Mouse (Mus musculus) CH12.LX (cell line): ENCODE data around the gene Zfp148. TPM values are rescaled to one million over a fixed set of nuclear protein-coding genes. Genes with fewer than 3 reads are reported as not detected.

Experiments
- DNase-seq: peaks from one replicate; pipeline ENCODE4 v3.0.0-alpha.2; 2013; ENCODE audit errors: extremely low read depth
- H3K27ac ChIP-seq: 2 replicates; pipeline ENCODE4 v1.5.1; 2012; ENCODE audit warnings: low read depth, mild to moderate bottlenecking, control low read depth, moderate library complexity; ENCODE audit not compliant: insufficient read depth
- H3K27me3 ChIP-seq: replicated peaks from 2 replicates; pipeline ENCODE3; 2012; ENCODE audit warnings: inconsistent platforms
- H3K36me3 ChIP-seq, 2 experiments: replicated peaks in 1 of 2; 2 replicates each; pipeline versions ENCODE3 to v1.6.1; 2012; ENCODE audit warnings: inconsistent platforms in 1 of 2, low read length in 1 of 2, mild to moderate bottlenecking in 1 of 2, mixed read lengths in 1 of 2, moderate library complexity in 1 of 2; ENCODE audit not compliant: control insufficient read depth in 1 of 2, insufficient read depth in 1 of 2
- H3K4me1 ChIP-seq, 2 experiments: 2 replicates each; pipeline ENCODE4 v1.6.1; 2012; ENCODE audit warnings: inconsistent platforms in 1 of 2, moderate library complexity in 1 of 2; ENCODE audit not compliant: insufficient read depth in 2 of 2, control insufficient read depth in 1 of 2
- H3K4me2 ChIP-seq: 2 replicates; pipeline ENCODE4 v1.6.1; 2012; ENCODE audit warnings: low read depth, mild to moderate bottlenecking, control low read depth; ENCODE audit not compliant: poor library complexity, insufficient read depth, severe bottlenecking
- H3K4me3 ChIP-seq, 3 experiments: fragments of 150-350 bp in 1 of 3; sonication (generic) in 1 of 3; replicated peaks in 1 of 3; 2 replicates each; pipeline versions ENCODE3 to v1.5.1; 2011 to 2012; ENCODE audit warnings: low read depth in 2 of 3, low read length in 2 of 3, mild to moderate bottlenecking in 2 of 3, moderate library complexity in 2 of 3, control low read depth in 1 of 3, improper control_type of control experiment in 1 of 3, inconsistent platforms in 1 of 3, mixed read lengths in 1 of 3; ENCODE audit not compliant: poor library complexity in 1 of 3
- H3K79me2 ChIP-seq: replicated peaks from 2 replicates; pipeline ENCODE4 v1.6.1; 2012; ENCODE audit warnings: mild to moderate bottlenecking, moderate library complexity; ENCODE audit not compliant: control insufficient read depth, poor library complexity, insufficient read depth, severe bottlenecking; ENCODE audit errors: extremely low read depth
- H3K9ac ChIP-seq: 2 replicates; pipeline ENCODE4 v1.6.1; 2012; ENCODE audit warnings: low read depth, mild to moderate bottlenecking, control low read depth, moderate library complexity; ENCODE audit not compliant: insufficient read depth
- H3K9me3 ChIP-seq: replicated peaks from 2 replicates; pipeline ENCODE3; 2012; ENCODE audit warnings: low read length, inconsistent platforms, mixed read lengths
- BHLHE40 ChIP-seq: IDR thresholded peaks from 2 replicates; pipeline ENCODE4 v1.6.1; 2011; ENCODE audit warnings: mild to moderate bottlenecking, low read depth, low read length, improper control_type of control experiment
- CHD2 ChIP-seq: IDR thresholded peaks from 2 replicates; pipeline ENCODE4 v1.6.1; 2011; ENCODE audit warnings: low read length, improper control_type of control experiment
- ELF1 ChIP-seq: IDR thresholded peaks from 2 replicates; pipeline ENCODE4 v1.6.1; 2014; ENCODE audit warnings: low read depth, mild to moderate bottlenecking, inconsistent platforms, low read length, improper control_type of control experiment
- EP300 ChIP-seq: IDR thresholded peaks from 2 replicates; pipeline ENCODE4 v1.6.1; 2011; ENCODE audit warnings: low read length, improper control_type of control experiment
- HCFC1 ChIP-seq: IDR thresholded peaks from 2 replicates; pipeline ENCODE4 v1.6.1; 2012; ENCODE audit warnings: low read depth, mild to moderate bottlenecking, inconsistent platforms, low read length, improper control_type of control experiment
- IRF4 ChIP-seq: IDR thresholded peaks from 2 replicates; pipeline ENCODE4 v1.6.1; 2014; ENCODE audit warnings: low read depth, mild to moderate bottlenecking, inconsistent platforms, low read length, improper control_type of control experiment
- JUN ChIP-seq: IDR thresholded peaks from 2 replicates; pipeline ENCODE4 v1.6.1; 2011; ENCODE audit warnings: low read depth, mild to moderate bottlenecking, low read length, improper control_type of control experiment, moderate library complexity; ENCODE audit not compliant: insufficient read depth
- JUND ChIP-seq: conservative IDR thresholded peaks from 2 replicates; pipeline ENCODE4 v1.6.1; 2011; ENCODE audit warnings: low read depth, low read length, improper control_type of control experiment
- MAFK ChIP-seq: IDR thresholded peaks from 2 replicates; pipeline ENCODE4 v1.6.1; 2011; ENCODE audit warnings: low read length, improper control_type of control experiment; ENCODE audit not compliant: insufficient replicate concordance
- MAX ChIP-seq: IDR thresholded peaks from 2 replicates; pipeline ENCODE4 v1.6.1; 2011; ENCODE audit warnings: low read length, improper control_type of control experiment
- MAZ ChIP-seq: IDR thresholded peaks from 2 replicates; pipeline ENCODE4 v1.6.1; 2012; ENCODE audit warnings: low read depth, mild to moderate bottlenecking, inconsistent platforms, low read length, improper control_type of control experiment, moderate library complexity
- MEF2A ChIP-seq: IDR thresholded peaks from 2 replicates; pipeline ENCODE4 v1.6.1; 2014; ENCODE audit warnings: low read depth, mild to moderate bottlenecking, inconsistent platforms, low read length, improper control_type of control experiment, borderline replicate concordance
- MYC ChIP-seq: IDR thresholded peaks from 2 replicates; pipeline ENCODE4 v1.6.1; 2011; ENCODE audit warnings: low read depth, mild to moderate bottlenecking, improper control_type of control experiment, low read length
- NRF1 ChIP-seq: IDR thresholded peaks from 2 replicates; pipeline ENCODE4 v1.6.1; 2014; ENCODE audit warnings: low read depth, mild to moderate bottlenecking, inconsistent platforms, low read length, improper control_type of control experiment, moderate library complexity
- POLR2A ChIP-seq: IDR thresholded peaks from 2 replicates; pipeline ENCODE4 v1.6.1; 2011; ENCODE audit warnings: low read depth, mild to moderate bottlenecking, improper control_type of control experiment, low read length
- POLR2AphosphoS2 ChIP-seq: IDR thresholded peaks from 2 replicates; pipeline ENCODE4 v1.6.1; 2011; ENCODE audit warnings: low read depth, low read length, improper control_type of control experiment
- SIN3A ChIP-seq: IDR thresholded peaks from 2 replicates; pipeline ENCODE4 v1.6.1; 2012; ENCODE audit warnings: low read length, improper control_type of control experiment, inconsistent platforms
- TBP ChIP-seq: conservative IDR thresholded peaks from 2 replicates; pipeline ENCODE4 v1.6.1; 2011; ENCODE audit warnings: low read depth, low read length, improper control_type of control experiment
- UBTF ChIP-seq: IDR thresholded peaks from 2 replicates; pipeline ENCODE4 v1.6.1; 2012; ENCODE audit warnings: low read depth, mild to moderate bottlenecking, inconsistent platforms, low read length, improper control_type of control experiment, moderate library complexity
- USF1 ChIP-seq: IDR thresholded peaks from 2 replicates; pipeline ENCODE4 v1.6.1; 2014; ENCODE audit warnings: low read depth, mild to moderate bottlenecking, inconsistent platforms, low read length, improper control_type of control experiment
- ZKSCAN1 ChIP-seq: IDR thresholded peaks from 2 replicates; pipeline ENCODE4 v1.6.1; 2012; ENCODE audit warnings: low read depth, inconsistent platforms, low read length, improper control_type of control experiment, borderline replicate concordance
- ZMIZ1 ChIP-seq: IDR thresholded peaks from 2 replicates; pipeline ENCODE4 v1.6.1; 2012; ENCODE audit warnings: low read depth, mild to moderate bottlenecking, inconsistent platforms, low read length, improper control_type of control experiment
- ZNF384 ChIP-seq: IDR thresholded peaks from 2 replicates; pipeline ENCODE4 v1.6.1; 2012; ENCODE audit warnings: low read depth, low read length, improper control_type of control experiment, inconsistent platforms
- dilution Hi-C: fragments of 300-500 bp; cut with MboI; formaldehyde crosslinking; loops from 2 replicates; pipeline ENCODE4 v1.14.3; 2020; ENCODE audit warnings: low sequenced_read_pairs; ENCODE audit not compliant: extremely low pct_unique_long_range_greater_than_20kb, extremely low pct_ligation_motif_present
- in situ Hi-C: fragments of 300-500 bp; cut with MboI; formaldehyde crosslinking; loops from 3 replicates; pipeline ENCODE4 v1.14.3; 2019; ENCODE audit warnings: low sequenced_read_pairs, low pct_ligation_motif_present, low pct_unique_long_range_greater_than_20kb, mixed read lengths
- polyA plus RNA-seq: library from polyadenylated mRNA; unstranded; fragments of >175 nt; gene quantifications from 2 replicates; pipeline ENCODE4 v1.2.1, GENCODE M21; 2012; ENCODE audit warnings: low read depth; ENCODE audit not compliant: insufficient read length
- total RNA-seq, 2 experiments: library from RNA; depleted of rRNA; stranded (reverse); fragments of 300-350 nt in 1 of 2; fragments of >200 nt in 1 of 2; gene quantifications; 2 replicates each; pipeline ENCODE4 v1.2.3; 2012 to 2014

Zfp148 gene
- total and polyA plus RNA-seq, 3 experiments, result 19.5 to 36.6 (median 28.6) TPM

- Histone ChIP-seq H3K9me3 (no peaks in the 10 kb centered on the region), H3K4me3 (no peak overlapping the region), H3K79me2 (peaks cover 6% of the 10 kb centered on the region), H3K9ac (no peak overlapping the region), H3K36me3 (peaks cover 2 to 24% of the 10 kb centered on the region in 2 experiments), H3K4me1 (peaks cover 0 to 13% of the 10 kb centered on the region in 2 experiments; a peak in 2 of 4 replicates), H3K4me2 (no peak overlapping the region), H3K27me3 (no peaks in the 10 kb centered on the region), H3K27ac (no peak overlapping the region)
- dilution Hi-C loops, result no loop called here
- in situ Hi-C loops, result no loop called here
- TF ChIP-seq MAX (no peak), BHLHE40 (no peak), MYC (no peak), MAZ (no peak), MEF2A (no peak), MAFK (no peak), NRF1 (no peak)
- no peak for DNase-seq
Measured at GRCm38 (mm10) chr16:33376266-33376665, 4.4 kb upstream of the Zfp148 start.

GRCm38 (mm10) chr16:33379219-33379943, 1.3 kb upstream of the Zfp148 start:
- Histone ChIP-seq H3K27ac (no peak overlapping the region), H3K36me3 (peaks cover 4 to 32% of the 10 kb centered on the region in 2 experiments), H3K4me3 (peak overlapping the region; percentile 77 to 85 (median 80)), H3K4me2 (peak overlapping the region; percentile 80), H3K9ac (peak overlapping the region; percentile 98), H3K9me3 (no peaks in the 10 kb centered on the region), H3K4me1 (peaks cover 3 to 25% of the 10 kb centered on the region in 2 experiments; a peak in 3 of 4 replicates), H3K27me3 (no peaks in the 10 kb centered on the region), H3K79me2 (peaks cover 37% of the 10 kb centered on the region)
- dilution Hi-C loops, result no loop called here
- in situ Hi-C loops, result no loop called here
- no peak for DNase-seq
- TF ChIP-seq MAZ (no peak), ZNF384 (peak; percentile 54; the same call in 1 of the 2 replicates)

GRCm38 (mm10) chr16:33380882-33381613, 412 bp downstream of the Zfp148 start:
- H3K4me1 ChIP-seq, result peaks cover 3 to 35% of the 10 kb centered on the region in 2 experiments; a peak in 3 of 4 replicates
- in situ Hi-C loops, result no loop called here
- H3K4me3 ChIP-seq, result peak overlapping the region; percentile 80 to 94 (median 85)
- dilution Hi-C loops, result no loop called here
- H3K9me3 ChIP-seq, result no peaks in the 10 kb centered on the region
- H3K9ac ChIP-seq, result peak overlapping the region; percentile 98
- H3K79me2 ChIP-seq, result peaks cover 53% of the 10 kb centered on the region
- DNase-seq, result peak; percentile 42
- H3K36me3 ChIP-seq, result peaks cover 4 to 44% of the 10 kb centered on the region in 2 experiments
- peak overlapping the region; percentile 55; the same call in 1 of the 2 replicates for H3K4me2 ChIP-seq
- H3K27me3 ChIP-seq, result no peaks in the 10 kb centered on the region
- peak overlapping the region; percentile 54 for H3K27ac ChIP-seq
- no peak for TF ChIP-seq POLR2AphosphoS2
- no peak for TF ChIP-seq JUND
- no peak for TF ChIP-seq TBP
- no peak; the same call in 1 of the 2 replicates for TF ChIP-seq CHD2
- peak; percentile 62 for TF ChIP-seq UBTF
- no peak for TF ChIP-seq USF1
- peak; percentile 18; the same call in 1 of the 2 replicates for TF ChIP-seq POLR2A
- 0 out of 2 replicates have a peak, but pooled peaks have one; percentile 8 for TF ChIP-seq IRF4
- TF ChIP-seq EP300, result no peak
- TF ChIP-seq ZKSCAN1, result no peak
- no peak; the same call in 1 of the 2 replicates for TF ChIP-seq ZMIZ1
- no peak for TF ChIP-seq JUN
- no peak for TF ChIP-seq MEF2A
- no peak for TF ChIP-seq HCFC1
- 0 out of 2 replicates have a peak, but pooled peaks have one; percentile 20 for TF ChIP-seq ELF1
- TF ChIP-seq SIN3A, result no peak
- no peak for TF ChIP-seq MAFK
